In the genomic region with DNA sequence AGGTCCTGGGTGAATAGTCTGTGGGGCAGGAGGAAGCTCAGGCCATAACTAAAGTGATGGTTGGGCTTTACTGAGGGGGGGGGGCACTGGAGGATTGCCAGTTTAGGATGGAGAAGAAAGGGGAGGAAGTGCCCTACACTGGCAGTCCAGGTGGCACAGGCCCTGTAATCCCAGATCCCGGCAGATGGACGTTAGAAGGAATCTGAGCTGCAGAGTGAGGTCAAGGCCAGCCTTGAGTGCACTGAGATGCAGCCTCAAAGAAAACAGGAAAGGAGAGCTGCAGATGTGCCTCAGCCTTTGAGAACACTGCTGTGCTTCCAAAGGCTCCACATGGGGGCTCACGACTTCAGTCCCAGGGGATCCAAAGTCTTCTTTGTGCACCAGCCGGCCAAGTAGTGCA, we compare ENCODE assay signal across 11 mouse cellular contexts. TPM values are rescaled to one million over a fixed set of nuclear protein-coding genes. Genes with fewer than 3 reads are reported as not detected.
A peak's percentile ranks its signal among the peaks of the same experiment; 100 is the strongest.
DNase-seq lines count a peak whose midpoint lies in the region; ATAC-seq and TF ChIP-seq lines count a peak whose summit lies in the region.
"Had no signal": no experiment of that assay in that cellular context is flagged by ENCODE, and none has a peak within 500 bp of the region (broad histone marks: within the 10 kb centered on the region; RNA-seq: fewer than 3 reads in every experiment).

No protein-coding gene starts in this region.

- no peaks in the 10 kb centered on the region for H3K27me3 ChIP-seq in intestine, postnatal 0 days (replicated peaks; ENCODE audit: control insufficient read depth, insufficient read depth, low read length)
- H3K27me3 ChIP-seq in intestine, embryonic 16.5 days (replicated peaks; ENCODE audit: control insufficient read depth, insufficient read depth, low read length): no peaks in the 10 kb centered on the region
- H3K27me3 ChIP-seq in midbrain, postnatal 0 days (ENCODE audit: insufficient read depth, low read length): no peaks in the 10 kb centered on the region
- no peaks in the 10 kb centered on the region for H3K27me3 ChIP-seq in midbrain, embryonic 14.5 days (ENCODE audit: control insufficient read depth, insufficient read depth, low read length)
- no peaks in the 10 kb centered on the region for H3K27me3 ChIP-seq in forebrain, embryonic 14.5 days (replicated peaks; ENCODE audit: control insufficient read depth, insufficient read depth, low read length)
- H3K27me3 ChIP-seq: lung, embryonic 15.5 days had no signal

- DNase-seq in adrenal gland, postnatal 14 days: peak; percentile 29
- DNase-seq in adrenal gland, postnatal 36 days: no peak
- DNase-seq in midbrain, postnatal 0 days (ENCODE audit: low spot score): peak; percentile 10
- no peak for DNase-seq in midbrain, embryonic 14.5 days
- no peak for DNase-seq in forebrain, embryonic 14.5 days (ENCODE audit: low spot score)
- no peak for DNase-seq in gastrocnemius, adult 18-20 months (ENCODE audit: low spot score)

- peak; percentile 27 for TF ChIP-seq CTCF in intestine, postnatal 0 days (IDR thresholded peaks at IDR 0.05; ENCODE audit: low read depth)
- no peak for TF ChIP-seq CTCF in midbrain, postnatal 0 days (IDR thresholded peaks at IDR 0.05)

- no peak overlapping the region for H3K4me2 ChIP-seq in intestine, postnatal 0 days (replicated peaks; ENCODE audit: low read depth)
- H3K4me2 ChIP-seq in intestine, embryonic 16.5 days (ENCODE audit: low read depth, low read length): no peak overlapping the region
- H3K4me2 ChIP-seq in midbrain, postnatal 0 days (ENCODE audit: low read depth, low read length, poor library complexity, severe bottlenecking): no peak overlapping the region
- no peak overlapping the region for H3K4me2 ChIP-seq in midbrain, embryonic 14.5 days (ENCODE audit: low read length)
- H3K4me2 ChIP-seq in forebrain, embryonic 14.5 days (ENCODE audit: low read length): no peak overlapping the region
- H3K4me2 ChIP-seq: lung, embryonic 15.5 days had no signal

- no peaks in the 10 kb centered on the region for H3K4me1 ChIP-seq in intestine, postnatal 0 days (replicated peaks; ENCODE audit: control insufficient read depth, insufficient read depth, low read length)
- H3K4me1 ChIP-seq in intestine, embryonic 16.5 days (ENCODE audit: control insufficient read depth, insufficient read depth, low read length): peaks cover 4% of the 10 kb centered on the region; the same call in 1 of the 2 replicates
- no peaks in the 10 kb centered on the region for H3K4me1 ChIP-seq in midbrain, postnatal 0 days (ENCODE audit: insufficient read depth, low read length)
- peaks cover 2% of the 10 kb centered on the region; the same call in 1 of the 2 replicates for H3K4me1 ChIP-seq in midbrain, embryonic 14.5 days (ENCODE audit: control insufficient read depth, insufficient read depth, low read length)
- no peaks in the 10 kb centered on the region for H3K4me1 ChIP-seq in forebrain, embryonic 14.5 days (ENCODE audit: control insufficient read depth, insufficient read depth, low read length)

- 40% methylated on average over 4 of the region's 4 CpGs for WGBS in intestine, postnatal 0 days
- 33% methylated on average over 4 of the region's 4 CpGs for WGBS in intestine, embryonic 16.5 days
- WGBS in midbrain, postnatal 0 days: 23% methylated on average over 4 of the region's 4 CpGs
- 43% methylated on average over 4 of the region's 4 CpGs for WGBS in midbrain, embryonic 14.5 days
- 37% methylated on average over 4 of the region's 4 CpGs for WGBS in forebrain, embryonic 14.5 days

- no peak overlapping the region for H3K27ac ChIP-seq in intestine, postnatal 0 days (ENCODE audit: low read depth, low read length)
- H3K27ac ChIP-seq in intestine, embryonic 16.5 days (ENCODE audit: low read length): no peak overlapping the region
- H3K27ac ChIP-seq in midbrain, postnatal 0 days (ENCODE audit: low read depth, low read length): no peak overlapping the region
- H3K27ac ChIP-seq in midbrain, embryonic 14.5 days (replicated peaks; ENCODE audit: low read depth, low read length): no peak overlapping the region
- no peak overlapping the region for H3K27ac ChIP-seq in forebrain, embryonic 14.5 days (ENCODE audit: low read depth, low read length)
- H3K27ac ChIP-seq: lung, embryonic 15.5 days had no signal

- peaks cover 3% of the 10 kb centered on the region; the same call in 1 of the 2 replicates for H3K36me3 ChIP-seq in intestine, postnatal 0 days (ENCODE audit: control insufficient read depth, insufficient read depth)
- H3K36me3 ChIP-seq in intestine, embryonic 16.5 days (ENCODE audit: control insufficient read depth, insufficient read depth, low read length): no peaks in the 10 kb centered on the region; the same call in 1 of the 2 replicates
- H3K36me3 ChIP-seq in midbrain, postnatal 0 days (ENCODE audit: insufficient read depth, low read length): no peaks in the 10 kb centered on the region
- no peaks in the 10 kb centered on the region for H3K36me3 ChIP-seq in midbrain, embryonic 14.5 days (ENCODE audit: control insufficient read depth, insufficient read depth, low read length)
- no peaks in the 10 kb centered on the region for H3K36me3 ChIP-seq in forebrain, embryonic 14.5 days (ENCODE audit: control insufficient read depth, insufficient read depth, low read length)
- H3K36me3 ChIP-seq: lung, embryonic 15.5 days had no signal

- no peak overlapping the region for H3K9ac ChIP-seq in intestine, postnatal 0 days (ENCODE audit: low read depth, low read length)
- no peak overlapping the region for H3K9ac ChIP-seq in intestine, embryonic 16.5 days (ENCODE audit: low read depth, low read length)
- H3K9ac ChIP-seq in midbrain, postnatal 0 days (replicated peaks; ENCODE audit: low read length, poor library complexity, severe bottlenecking): no peak overlapping the region
- no peak overlapping the region for H3K9ac ChIP-seq in midbrain, embryonic 14.5 days (replicated peaks; ENCODE audit: low read length)
- no peak overlapping the region for H3K9ac ChIP-seq in forebrain, embryonic 14.5 days (ENCODE audit: low read length)
- H3K9ac ChIP-seq: lung, embryonic 15.5 days had no signal

- H3K4me3 ChIP-seq in intestine, postnatal 0 days (ENCODE audit: low read depth, low read length): no peak overlapping the region
- no peak overlapping the region for H3K4me3 ChIP-seq in intestine, embryonic 16.5 days (ENCODE audit: low read length)
- H3K4me3 ChIP-seq in midbrain, postnatal 0 days (ENCODE audit: low read depth, low read length): no peak overlapping the region
- H3K4me3 ChIP-seq in midbrain, embryonic 14.5 days (replicated peaks; ENCODE audit: low read depth, low read length): no peak overlapping the region
- H3K4me3 ChIP-seq in forebrain, embryonic 14.5 days (ENCODE audit: low read depth, low read length): no peak overlapping the region
- H3K4me3 ChIP-seq: lung, embryonic 15.5 days had no signal

- H3K9me3 ChIP-seq in intestine, postnatal 0 days (ENCODE audit: control insufficient read depth): no peaks in the 10 kb centered on the region
- H3K9me3 ChIP-seq in intestine, embryonic 16.5 days (ENCODE audit: control insufficient read depth, low read length): no peaks in the 10 kb centered on the region
- H3K9me3 ChIP-seq in midbrain, postnatal 0 days (ENCODE audit: low read length): no peaks in the 10 kb centered on the region
- no peaks in the 10 kb centered on the region for H3K9me3 ChIP-seq in midbrain, embryonic 14.5 days (ENCODE audit: control insufficient read depth, low read length)
- no peaks in the 10 kb centered on the region for H3K9me3 ChIP-seq in forebrain, embryonic 14.5 days (replicated peaks; ENCODE audit: control insufficient read depth, low read length)
- H3K9me3 ChIP-seq: lung, embryonic 15.5 days had no signal

- ATAC-seq in intestine, postnatal 0 days: no peak
- ATAC-seq in intestine, embryonic 16.5 days: no peak
- no peak for ATAC-seq in midbrain, postnatal 0 days (ENCODE audit: low FRiP score)
- ATAC-seq in midbrain, embryonic 14.5 days (ENCODE audit: low FRiP score, low TSS enrichment): no peak
- ATAC-seq in forebrain, embryonic 14.5 days: no peak
- ATAC-seq: inflammation-experienced regulatory T-cells, adult 6 months had no signal

RNA-seq across cellular contexts. Expression of a gene that starts 5.9 kb away (rescaled TPM):
- 12.9 and 15.7 TPM in 2 replicates for total RNA-seq in adrenal gland, postnatal 14 days (2021)
- total RNA-seq in adrenal gland, postnatal 36 days (2021): 10 to 100 TPM; 15.9 to 16.3 TPM
- polyA plus RNA-seq in intestine, postnatal 0 days (2015; fragmentation: Nextera tagmentation; extraction: Ambion mirVana): 22.8 and 24.0 TPM in 2 replicates
- 27.4 and 28.6 TPM in 2 replicates for polyA plus RNA-seq in intestine, embryonic 16.5 days (2015; fragmentation: Nextera tagmentation; extraction: Ambion mirVana)
- total RNA-seq in midbrain, postnatal 0 days (2014; rRNA removed): 5.0 and 5.7 TPM in 2 replicates
- 4.0 and 4.3 TPM in 2 replicates for polyA plus RNA-seq in midbrain, postnatal 0 days (2015; fragmentation: Nextera tagmentation; extraction: Ambion mirVana)
- 6.6 and 9.8 TPM in 2 replicates for polyA plus RNA-seq in midbrain, embryonic 14.5 days (2014; fragmentation: Nextera tagmentation; extraction: Ambion mirVana)
- 12.5 and 14.2 TPM in 2 replicates for polyA plus RNA-seq in forebrain, embryonic 14.5 days (2014; fragmentation: Nextera tagmentation; extraction: Ambion mirVana)
- 1 to 10 TPM; 3.0 to 4.0 TPM for total RNA-seq in gastrocnemius, adult 18-20 months (2021)

RNA-seq across cellular contexts. Expression of a gene that starts 19.1 kb away (rescaled TPM):
- 24.5 and 26.3 TPM in 2 replicates for total RNA-seq in adrenal gland, postnatal 14 days (2021)
- 10 to 100 TPM; 30.0 to 38.4 TPM for total RNA-seq in adrenal gland, postnatal 36 days (2021)
- polyA plus RNA-seq in intestine, postnatal 0 days (2015; fragmentation: Nextera tagmentation; extraction: Ambion mirVana): 42.7 and 43.1 TPM in 2 replicates
- 40.9 and 43.4 TPM in 2 replicates for polyA plus RNA-seq in intestine, embryonic 16.5 days (2015; fragmentation: Nextera tagmentation; extraction: Ambion mirVana)
- 9.3 and 10.5 TPM in 2 replicates for total RNA-seq in midbrain, postnatal 0 days (2014; rRNA removed)
- polyA plus RNA-seq in midbrain, postnatal 0 days (2015; fragmentation: Nextera tagmentation; extraction: Ambion mirVana): 6.9 and 7.3 TPM in 2 replicates
- polyA plus RNA-seq in midbrain, embryonic 14.5 days (2014; fragmentation: Nextera tagmentation; extraction: Ambion mirVana): 6.0 and 7.5 TPM in 2 replicates
- polyA plus RNA-seq in forebrain, embryonic 14.5 days (2014; fragmentation: Nextera tagmentation; extraction: Ambion mirVana): 8.6 and 9.7 TPM in 2 replicates
- 1 to 10 TPM; 6.9 to 8.4 TPM for total RNA-seq in gastrocnemius, adult 18-20 months (2021)

RNA-seq across cellular contexts. Expression of a gene that starts 19.9 kb away (rescaled TPM):
- 72.6 and 76.9 TPM in 2 replicates for total RNA-seq in adrenal gland, postnatal 14 days (2021)
- 10 to 100 TPM; 42.4 to 45.6 TPM for total RNA-seq in adrenal gland, postnatal 36 days (2021)
- polyA plus RNA-seq in intestine, postnatal 0 days (2015; fragmentation: Nextera tagmentation; extraction: Ambion mirVana): 60.4 and 67.3 TPM in 2 replicates
- 75.6 and 89.7 TPM in 2 replicates for polyA plus RNA-seq in intestine, embryonic 16.5 days (2015; fragmentation: Nextera tagmentation; extraction: Ambion mirVana)
- 13.7 and 19.5 TPM in 2 replicates for total RNA-seq in midbrain, postnatal 0 days (2014; rRNA removed)
- 15.9 and 18.3 TPM in 2 replicates for polyA plus RNA-seq in midbrain, postnatal 0 days (2015; fragmentation: Nextera tagmentation; extraction: Ambion mirVana)
- polyA plus RNA-seq in midbrain, embryonic 14.5 days (2014; fragmentation: Nextera tagmentation; extraction: Ambion mirVana): 8.9 and 17.3 TPM in 2 replicates
- 22.4 and 23.7 TPM in 2 replicates for polyA plus RNA-seq in forebrain, embryonic 14.5 days (2014; fragmentation: Nextera tagmentation; extraction: Ambion mirVana)
- 10 to 100 TPM; 12.5 to 12.7 TPM for total RNA-seq in gastrocnemius, adult 18-20 months (2021)

RNA-seq across cellular contexts. Expression of a gene that starts 20.2 kb away (rescaled TPM):
- total RNA-seq in adrenal gland, postnatal 14 days (2021): 0.74 and 1.5 TPM in 2 replicates
- under 1 TPM; 0.59 to 0.83 TPM for total RNA-seq in adrenal gland, postnatal 36 days (2021)
- polyA plus RNA-seq in intestine, postnatal 0 days (2015; fragmentation: Nextera tagmentation; extraction: Ambion mirVana): 0.17 and 0.26 TPM in 2 replicates
- 0.36 and 0.44 TPM in 2 replicates for polyA plus RNA-seq in intestine, embryonic 16.5 days (2015; fragmentation: Nextera tagmentation; extraction: Ambion mirVana)
- 27.1 and 36.3 TPM in 2 replicates for total RNA-seq in midbrain, postnatal 0 days (2014; rRNA removed)
- 3.4 and 4.0 TPM in 2 replicates for polyA plus RNA-seq in midbrain, postnatal 0 days (2015; fragmentation: Nextera tagmentation; extraction: Ambion mirVana)
- 4.1 and 4.7 TPM in 2 replicates for polyA plus RNA-seq in midbrain, embryonic 14.5 days (2014; fragmentation: Nextera tagmentation; extraction: Ambion mirVana)
- 1.6 and 1.7 TPM in 2 replicates for polyA plus RNA-seq in forebrain, embryonic 14.5 days (2014; fragmentation: Nextera tagmentation; extraction: Ambion mirVana)
- not detected for total RNA-seq in gastrocnemius, adult 18-20 months (2021)
- total RNA-seq: granulocyte monocyte progenitor cell, adult 5-6 weeks had no signal

RNA-seq across cellular contexts. Expression of a gene that starts 31.5 kb away (rescaled TPM):
- total RNA-seq in adrenal gland, postnatal 14 days (2021): 2.7 and 3.5 TPM in 2 replicates
- total RNA-seq in adrenal gland, postnatal 36 days (2021): 1 to 10 TPM; 2.1 to 3.2 TPM
- polyA plus RNA-seq in intestine, postnatal 0 days (2015; fragmentation: Nextera tagmentation; extraction: Ambion mirVana): 1.3 and 1.4 TPM in 2 replicates
- polyA plus RNA-seq in intestine, embryonic 16.5 days (2015; fragmentation: Nextera tagmentation; extraction: Ambion mirVana): 2.2 and 2.6 TPM in 2 replicates
- total RNA-seq in midbrain, postnatal 0 days (2014; rRNA removed): 3.2 and 3.4 TPM in 2 replicates
- 1.5 and 1.9 TPM in 2 replicates for polyA plus RNA-seq in midbrain, postnatal 0 days (2015; fragmentation: Nextera tagmentation; extraction: Ambion mirVana)
- polyA plus RNA-seq in midbrain, embryonic 14.5 days (2014; fragmentation: Nextera tagmentation; extraction: Ambion mirVana): 0.77 and 0.97 TPM in 2 replicates
- 0.55 and 0.73 TPM in 2 replicates for polyA plus RNA-seq in forebrain, embryonic 14.5 days (2014; fragmentation: Nextera tagmentation; extraction: Ambion mirVana)
- 1 to 10 TPM; 5.2 to 6.6 TPM for total RNA-seq in gastrocnemius, adult 18-20 months (2021)

Comparison
In these comparisons a context has a peak if more than half of its experiments do, and no peak if none do; other contexts are left out.
1. DNase-seq: peak in adrenal gland, postnatal 14 days (single experiment) and midbrain, postnatal 0 days (single experiment); none in adrenal gland, postnatal 36 days (0 of 2), midbrain, embryonic 14.5 days (single experiment), forebrain, embryonic 14.5 days (single experiment) and gastrocnemius, adult 18-20 months (single experiment).